ENCODE assay signal across 10 mouse cellular contexts in the genomic region with DNA sequence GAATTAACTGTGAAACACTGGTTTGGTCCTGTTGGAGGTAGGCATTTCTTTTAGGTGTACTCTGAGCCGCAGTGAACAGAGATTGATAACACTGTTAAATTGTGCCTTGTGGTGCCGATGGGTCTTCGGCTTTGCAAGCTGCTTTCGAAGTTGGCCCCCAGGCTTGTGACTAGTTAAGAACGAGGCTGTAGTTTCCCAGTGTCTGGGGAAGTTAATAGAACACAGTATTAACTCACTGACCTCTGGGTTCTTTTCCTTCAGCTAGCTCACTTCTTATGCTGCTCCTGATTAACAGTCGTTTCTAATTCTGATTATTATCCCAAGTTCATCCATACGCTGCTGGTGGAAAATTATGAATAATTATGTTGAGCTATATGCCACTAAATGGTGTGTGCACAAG. TPM values are rescaled to one million over a fixed set of nuclear protein-coding genes. Genes with fewer than 3 reads are reported as not detected.
DNase-seq lines count a peak whose midpoint lies in the region; ATAC-seq lines count a peak whose summit lies in the region.
"Had no signal": no experiment of that assay in that cellular context is flagged by ENCODE, and none has a peak within 500 bp of the region (broad histone marks: within the 10 kb centered on the region; RNA-seq: fewer than 3 reads in every experiment).

No protein-coding gene starts in this region.

- H3K36me3 ChIP-seq in heart, embryonic 15.5 days = no peaks in the 10 kb centered on the region
- H3K36me3 ChIP-seq in forebrain, embryonic 10.5 days (replicated peaks) = no peaks in the 10 kb centered on the region
- no peaks in the 10 kb centered on the region for H3K36me3 ChIP-seq in kidney, embryonic 16.5 days (ENCODE audit: insufficient read depth, low read length)
- H3K36me3 ChIP-seq in midbrain, embryonic 16.5 days (ENCODE audit: control insufficient read depth, insufficient read depth, low read length) = no peaks in the 10 kb centered on the region; the same call in 1 of the 2 replicates

- H3K4me3 ChIP-seq in heart, embryonic 15.5 days = peak overlapping the region; percentile 94
- peak overlapping the region; percentile 80 for H3K4me3 ChIP-seq in forebrain, embryonic 10.5 days
- H3K4me3 ChIP-seq in kidney, embryonic 16.5 days (ENCODE audit: low read length) = peak overlapping the region; percentile 83
- peak overlapping the region; percentile 84 for H3K4me3 ChIP-seq in midbrain, embryonic 16.5 days (ENCODE audit: low read depth, low read length)

- no peak for DNase-seq in heart, adult 9 months (ENCODE audit: low spot score in 2 of 2)
- DNase-seq in forebrain, embryonic 10.5 days (ENCODE audit: extremely low spot score, low spot score) = no peak
- DNase-seq in cerebellum, postnatal 10 days = no peak
- DNase-seq in urinary bladder, adult 18-20 months (ENCODE audit: low spot score in 2 of 2) = no peak
- no peak for DNase-seq in Muller cell, postnatal 12 days (ENCODE audit: inconsistent ontology term)
- DNase-seq: gastrocnemius, postnatal 36 days had no signal

- H3K27me3 ChIP-seq in heart, embryonic 15.5 days = no peaks in the 10 kb centered on the region
- no peaks in the 10 kb centered on the region for H3K27me3 ChIP-seq in forebrain, embryonic 10.5 days (ENCODE audit: poor library complexity, severe bottlenecking)
- H3K27me3 ChIP-seq in kidney, embryonic 16.5 days (ENCODE audit: insufficient read depth, low read length) = no peaks in the 10 kb centered on the region
- H3K27me3 ChIP-seq in midbrain, embryonic 16.5 days (ENCODE audit: control insufficient read depth, insufficient read depth, low read depth, low read length) = no peaks in the 10 kb centered on the region

- H3K4me2 ChIP-seq in heart, embryonic 15.5 days = peak overlapping the region; percentile 63
- H3K4me2 ChIP-seq in kidney, embryonic 16.5 days (replicated peaks; ENCODE audit: low read depth, low read length) = peak overlapping the region; percentile 60
- peak overlapping the region; percentile 60 for H3K4me2 ChIP-seq in midbrain, embryonic 16.5 days (ENCODE audit: low read length)

- no peak for ATAC-seq in heart, embryonic 15.5 days (replicated peaks; ENCODE audit: insufficient number of reproducible peaks, insufficient read depth, low FRiP score, low read depth)
- ATAC-seq in kidney, embryonic 16.5 days (ENCODE audit: low FRiP score, low TSS enrichment) = peak; percentile 33; the same call in 1 of the 2 replicates
- no peak for ATAC-seq in midbrain, embryonic 16.5 days

- H3K9ac ChIP-seq in heart, embryonic 15.5 days = no peak overlapping the region
- H3K9ac ChIP-seq in kidney, embryonic 16.5 days (replicated peaks; ENCODE audit: low read length) = peak overlapping the region; percentile 67
- peak overlapping the region; percentile 4; the same call in 1 of the 2 replicates for H3K9ac ChIP-seq in midbrain, embryonic 16.5 days (ENCODE audit: low read depth, low read length)

- peaks cover 14% of the 10 kb centered on the region for H3K4me1 ChIP-seq in heart, embryonic 15.5 days (replicated peaks)
- peaks cover 15% of the 10 kb centered on the region for H3K4me1 ChIP-seq in forebrain, embryonic 10.5 days
- peaks cover 27% of the 10 kb centered on the region for H3K4me1 ChIP-seq in kidney, embryonic 16.5 days (ENCODE audit: insufficient read depth, low read length)
- H3K4me1 ChIP-seq in midbrain, embryonic 16.5 days (ENCODE audit: control insufficient read depth, insufficient read depth, low read length) = peaks cover 25% of the 10 kb centered on the region

- no peaks in the 10 kb centered on the region for H3K9me3 ChIP-seq in heart, embryonic 15.5 days (replicated peaks)
- no peaks in the 10 kb centered on the region for H3K9me3 ChIP-seq in forebrain, embryonic 10.5 days
- no peaks in the 10 kb centered on the region for H3K9me3 ChIP-seq in kidney, embryonic 16.5 days (ENCODE audit: low read length)
- no peaks in the 10 kb centered on the region for H3K9me3 ChIP-seq in midbrain, embryonic 16.5 days (replicated peaks; ENCODE audit: control insufficient read depth, low read length, poor library complexity, severe bottlenecking)

- 30% methylated on average over 7 of the region's 7 CpGs for WGBS in heart, embryonic 15.5 days
- WGBS in forebrain, embryonic 10.5 days = 69% methylated on average over 7 of the region's 7 CpGs
- 37% methylated on average over 7 of the region's 7 CpGs for WGBS in kidney, embryonic 16.5 days
- 48% methylated on average over 7 of the region's 7 CpGs for WGBS in midbrain, embryonic 16.5 days

- no peak overlapping the region for H3K27ac ChIP-seq in heart, embryonic 15.5 days
- no peak overlapping the region for H3K27ac ChIP-seq in forebrain, embryonic 10.5 days
- H3K27ac ChIP-seq in kidney, embryonic 16.5 days (ENCODE audit: low read length) = peak overlapping the region; percentile 79
- H3K27ac ChIP-seq in midbrain, embryonic 16.5 days (ENCODE audit: low read length) = no peak overlapping the region

RNA-seq across cellular contexts. Expression of a gene that starts 1.0 kb away (rescaled TPM):
- 68.4 and 74.8 TPM in 2 replicates for polyA plus RNA-seq in heart, embryonic 15.5 days (2015; fragmentation: Nextera tagmentation; extraction: Ambion mirVana)
- polyA plus RNA-seq in forebrain, embryonic 10.5 days (2016; fragmentation: Nextera tagmentation; extraction: Ambion mirVana) = 42.3 and 42.5 TPM in 2 replicates
- polyA plus RNA-seq in kidney, embryonic 16.5 days (2015; fragmentation: Nextera tagmentation; extraction: Ambion mirVana) = 127 and 146 TPM in 2 replicates
- polyA plus RNA-seq in midbrain, embryonic 16.5 days (2015; fragmentation: Nextera tagmentation; extraction: Ambion mirVana) = 363 and 388 TPM in 2 replicates

RNA-seq across cellular contexts. Expression of a gene that starts 40.8 kb away (rescaled TPM):
- polyA plus RNA-seq in heart, embryonic 15.5 days (2015; fragmentation: Nextera tagmentation; extraction: Ambion mirVana) = not detected in 2 replicates
- 0.19 TPM in 1 of 2 replicates, not detected in the other for polyA plus RNA-seq in forebrain, embryonic 10.5 days (2016; fragmentation: Nextera tagmentation; extraction: Ambion mirVana)
- not detected in 2 replicates for polyA plus RNA-seq in kidney, embryonic 16.5 days (2015; fragmentation: Nextera tagmentation; extraction: Ambion mirVana)
- not detected in 2 replicates for polyA plus RNA-seq in midbrain, embryonic 16.5 days (2015; fragmentation: Nextera tagmentation; extraction: Ambion mirVana)
- polyA plus RNA-seq: testis, adult 2 months had no signal

RNA-seq across cellular contexts. Expression of a gene that starts 48.4 kb away (rescaled TPM):
- not detected in 2 replicates for polyA plus RNA-seq in heart, embryonic 15.5 days (2015; fragmentation: Nextera tagmentation; extraction: Ambion mirVana)
- polyA plus RNA-seq in forebrain, embryonic 10.5 days (2016; fragmentation: Nextera tagmentation; extraction: Ambion mirVana) = not detected in 2 replicates
- polyA plus RNA-seq in kidney, embryonic 16.5 days (2015; fragmentation: Nextera tagmentation; extraction: Ambion mirVana) = not detected in 2 replicates
- not detected in 2 replicates for polyA plus RNA-seq in midbrain, embryonic 16.5 days (2015; fragmentation: Nextera tagmentation; extraction: Ambion mirVana)
- polyA plus RNA-seq: testis, adult 2 months had no signal

RNA-seq across cellular contexts. Expression of a gene that starts 58.0 kb away (rescaled TPM):
- not detected in 2 replicates for polyA plus RNA-seq in heart, embryonic 15.5 days (2015; fragmentation: Nextera tagmentation; extraction: Ambion mirVana)
- not detected in 2 replicates for polyA plus RNA-seq in forebrain, embryonic 10.5 days (2016; fragmentation: Nextera tagmentation; extraction: Ambion mirVana)
- not detected in 2 replicates for polyA plus RNA-seq in kidney, embryonic 16.5 days (2015; fragmentation: Nextera tagmentation; extraction: Ambion mirVana)
- not detected in 2 replicates for polyA plus RNA-seq in midbrain, embryonic 16.5 days (2015; fragmentation: Nextera tagmentation; extraction: Ambion mirVana)
- polyA plus RNA-seq: testis, adult 2 months had no signal
